Mouse (Mus musculus): ENCODE measurements around the gene Cfap99.

Cfap99 gene

GRCm38 (mm10) chr5:34278058-34278457 is 10.3 kb upstream of the Cfap99 start:
- no peak for DNase-seq

GRCm38 (mm10) chr5:34279214-34279613 is 9.2 kb upstream of the Cfap99 start:
- no peak for DNase-seq

- no peak for DNase-seq
These were observed 7.4 kb upstream of the Cfap99 start for GRCm38 (mm10) chr5:34280976-34281375.

GRCm38 (mm10) chr5:34283355-34283754 is 5.0 kb upstream of the Cfap99 start:
- no peak for DNase-seq

- no peak for DNase-seq
These were observed 4.1 kb upstream of the Cfap99 start for GRCm38 (mm10) chr5:34284156-34284750.

GRCm38 (mm10) chr5:34285285-34285684 is 3.1 kb upstream of the Cfap99 start:
- DNase-seq: no peak

GRCm38 (mm10) chr5:34286516-34286915 is 1.9 kb upstream of the Cfap99 start:
- DNase-seq: peak; percentile 64 to 74

- DNase-seq: peak; percentile 65 to 68
These were observed 1.2 kb upstream of the Cfap99 start for GRCm38 (mm10) chr5:34287001-34287837.

- DNase-seq: peak; percentile 54 to 66
These were observed 608 bp upstream of the Cfap99 start for GRCm38 (mm10) chr5:34287838-34288145.

GRCm38 (mm10) chr5:34289286-34289685 is 886 bp downstream of the Cfap99 start:
- DNase-seq: no peak

- DNase-seq: no peak
These were observed 5.0 kb downstream of the Cfap99 start for GRCm38 (mm10) chr5:34293363-34293762.

- no peak for DNase-seq
These were observed 6.3 kb downstream of the Cfap99 start for GRCm38 (mm10) chr5:34294696-34295095.

GRCm38 (mm10) chr5:34295141-34295540 is 6.7 kb downstream of the Cfap99 start:
- no peak for DNase-seq

- no peak for DNase-seq
These were observed 9.7 kb downstream of the Cfap99 start for GRCm38 (mm10) chr5:34298061-34298460.

- DNase-seq: peak; percentile 53 to 57
These were observed 10.6 kb downstream of the Cfap99 start for GRCm38 (mm10) chr5:34298937-34299535.

- peak; percentile 28 to 52 for DNase-seq
These were observed 14.0 kb downstream of the Cfap99 start for GRCm38 (mm10) chr5:34302377-34302776.

GRCm38 (mm10) chr5:34309016-34309415 is 20.6 kb downstream of the Cfap99 start:
- peak; percentile 41 to 42 for DNase-seq

GRCm38 (mm10) chr5:34319491-34320034 is 31.2 kb downstream of the Cfap99 start:
- no peak for DNase-seq

- no peak for DNase-seq
These were observed 32.8 kb downstream of the Cfap99 start for GRCm38 (mm10) chr5:34321236-34321635.

GRCm38 (mm10) chr5:34325286-34325685 is 36.9 kb downstream of the Cfap99 start:
- DNase-seq: no peak

- peak; percentile 26 to 37 for DNase-seq
These were observed 37.9 kb downstream of the Cfap99 start for GRCm38 (mm10) chr5:34326249-34326691.

- peak; percentile 67 to 73 for DNase-seq
These were observed 38.6 kb downstream of the Cfap99 start for GRCm38 (mm10) chr5:34326875-34327576.

- DNase-seq: no peak
These were observed 41.7 kb downstream of the Cfap99 start for GRCm38 (mm10) chr5:34330136-34330535.

Measured in cerebellum, postnatal 10 days (tissue).